Mouse (Mus musculus) stomach, postnatal 0 days (tissue): Measurements from ENCODE around the gene Tmem74b. TPM values are rescaled to one million over a fixed set of nuclear protein-coding genes. Genes with fewer than 3 reads are reported as not detected.

ENCODE experiments used
- ATAC-seq: fragments of 200-750 bp; cut with Nextera tagmentation; 2 replicates; pipeline ENCODE4 v1.8.0; 2017; ENCODE audit not compliant: low FRiP score, low TSS enrichment
- DNase-seq: peaks from one replicate; pipeline ENCODE4 v3.0.0-alpha.2; 2016; ENCODE audit warnings: low spot score
- H3K27ac ChIP-seq: fragments of 300-500 bp; sonication (generic); replicated peaks from 2 replicates; pipeline ENCODE4 v1.5.1; 2014; ENCODE audit warnings: mild to moderate bottlenecking, control low read depth
- H3K27me3 ChIP-seq: fragments of 300-500 bp; sonication (generic); 2 replicates; pipeline ENCODE4 v1.6.1; 2014; ENCODE audit warnings: low read length; ENCODE audit not compliant: control insufficient read depth, insufficient read depth
- H3K36me3 ChIP-seq: fragments of 300-500 bp; sonication (generic); 2 replicates; pipeline ENCODE4 v1.6.1; 2014; ENCODE audit warnings: low read length, mixed read lengths; ENCODE audit not compliant: control insufficient read depth, insufficient read depth
- H3K4me1 ChIP-seq: fragments of 300-500 bp; sonication (generic); replicated peaks from 2 replicates; pipeline ENCODE4 v1.6.1; 2014; ENCODE audit warnings: antibody characterized with exemption; ENCODE audit not compliant: control insufficient read depth, insufficient read depth
- H3K4me2 ChIP-seq: fragments of 300-500 bp; sonication (generic); replicated peaks from 2 replicates; pipeline ENCODE4 v1.6.1; 2014; ENCODE audit warnings: low read depth, mild to moderate bottlenecking, control low read depth, moderate library complexity
- H3K4me3 ChIP-seq: fragments of 300-500 bp; sonication (generic); 2 replicates; pipeline ENCODE4 v1.5.1; 2014; ENCODE audit warnings: low read depth, low read length, control low read depth
- H3K9ac ChIP-seq: fragments of 300-500 bp; sonication (generic); 2 replicates; pipeline ENCODE4 v1.6.1; 2014; ENCODE audit warnings: mild to moderate bottlenecking, low read length, control low read depth, mixed read lengths
- H3K9me3 ChIP-seq: fragments of 300-500 bp; sonication (generic); 2 replicates; pipeline ENCODE4 v1.6.1; 2016; ENCODE audit warnings: low read length; ENCODE audit not compliant: control insufficient read depth
- CTCF ChIP-seq: IDR thresholded peaks from 2 replicates; pipeline ENCODE4 v1.5.1; 2016; ENCODE audit warnings: antibody characterized with exemption, low read depth, mild to moderate bottlenecking, moderate library complexity
- EP300 ChIP-seq: optimal IDR thresholded peaks from 2 replicates; pipeline ENCODE3; 2016; ENCODE audit warnings: antibody characterized with exemption
- WGBS: fragments of 180-500 bp; shearing (Covaris S2); extraction: QIAGEN DNeasy Blood & Tissue Kit; methylation state at CpG from one replicate; pipeline ENCODE4 v1.1.7; 2014; 5-methylcytosine and 5-hydroxymethylcytosine counted together
- polyA plus RNA-seq: library from polyadenylated mRNA; unstranded; fragments of >200 nt; fragmentation: Nextera tagmentation; extraction: Ambion mirVana; gene quantifications from 2 replicates; pipeline ENCODE4 v1.2.1, GENCODE M21; 2015

Gene Tmem74b
- polyA plus RNA-seq, 1 experiment from 2014 or later, result 0.40 TPM

GRCm38 (mm10) chr2:151743845-151744244 lies 42.0 kb downstream of the Tmem74b start, which contains the start of gene Psmf1:
Gene Psmf1 (minus strand): TSS chr2:151744186.
- Histone ChIP-seq H3K4me2 (no peak within 1 kb of the TSS), H3K4me1 (no peaks in the 10 kb centered on the region), H3K4me3 (no peak within 1 kb of the TSS), H3K9me3 (no peaks in the 10 kb centered on the region), H3K27me3 (no peaks in the 10 kb centered on the region), H3K36me3 (no peaks in the 10 kb centered on the region), H3K27ac (no peak within 1 kb of the TSS), H3K9ac (no peak within 1 kb of the TSS)
- no peak for ATAC-seq
- no peak for DNase-seq
- no peak for TF ChIP-seq CTCF
- no peak for TF ChIP-seq EP300

- ATAC-seq, result peak; percentile 60; the same call in 1 of the 2 replicates
- DNase-seq, result peak; percentile 77
- no peaks in the 10 kb centered on the region for H3K36me3 ChIP-seq
- no peaks in the 10 kb centered on the region for H3K9me3 ChIP-seq
- H3K4me1 ChIP-seq, result no peaks in the 10 kb centered on the region
- H3K27me3 ChIP-seq, result no peaks in the 10 kb centered on the region
- TF ChIP-seq EP300 (no peak), CTCF (peak; percentile 84)
- no peak overlapping the region for H3K9ac ChIP-seq
- no peak overlapping the region for H3K4me2 ChIP-seq
- H3K4me3 ChIP-seq, result no peak overlapping the region
- 35% methylated on average over 19 of the region's 19 CpGs for WGBS
- H3K27ac ChIP-seq, result no peak overlapping the region
These were observed 46.3 kb downstream of the Tmem74b start for GRCm38 (mm10) chr2:151747847-151748705.

- H3K9ac ChIP-seq, result no peak overlapping the region
- no peaks in the 10 kb centered on the region for H3K9me3 ChIP-seq
- H3K36me3 ChIP-seq, result no peaks in the 10 kb centered on the region
- H3K4me1 ChIP-seq, result no peaks in the 10 kb centered on the region
- no peak overlapping the region for H3K27ac ChIP-seq
- TF ChIP-seq CTCF (no peak), EP300 (no peak)
- WGBS, result 55% methylated on average over 5 of the region's 5 CpGs
- no peaks in the 10 kb centered on the region for H3K27me3 ChIP-seq
- DNase-seq (no peak), ATAC-seq (no peak)
- no peak overlapping the region for H3K4me2 ChIP-seq
- no peak overlapping the region for H3K4me3 ChIP-seq
These were observed 49.5 kb downstream of the Tmem74b start for GRCm38 (mm10) chr2:151751330-151751729.

GRCm38 (mm10) chr2:151756277-151757061 lies 54.7 kb downstream of the Tmem74b start:
- DNase-seq, result no peak

GRCm38 (mm10) chr2:151757451-151757850 lies 55.6 kb downstream of the Tmem74b start:
- Histone ChIP-seq H3K4me1 (no peaks in the 10 kb centered on the region), H3K27ac (no peak overlapping the region), H3K36me3 (no peaks in the 10 kb centered on the region), H3K9me3 (no peaks in the 10 kb centered on the region), H3K4me2 (no peak overlapping the region), H3K4me3 (no peak overlapping the region), H3K27me3 (no peaks in the 10 kb centered on the region), H3K9ac (no peak overlapping the region)
- no peak for TF ChIP-seq CTCF
- TF ChIP-seq EP300, result no peak
- WGBS, result 82% methylated on average over 5 of the region's 5 CpGs
- DNase-seq (no peak), ATAC-seq (no peak)

More at GRCm38 (mm10) chr2:151756277-151757061, 54.7 kb downstream of the Tmem74b start:
- H3K4me3 ChIP-seq, result no peak overlapping the region
- no peak for TF ChIP-seq EP300
- TF ChIP-seq CTCF, result no peak
- H3K27ac ChIP-seq, result no peak overlapping the region
- ATAC-seq, result no peak
- H3K4me2 ChIP-seq, result no peak overlapping the region
- H3K36me3 ChIP-seq, result no peaks in the 10 kb centered on the region
- no peaks in the 10 kb centered on the region for H3K4me1 ChIP-seq
- H3K9ac ChIP-seq, result no peak overlapping the region
- no peaks in the 10 kb centered on the region for H3K9me3 ChIP-seq
- WGBS, result 48% methylated on average over 9 of the region's 9 CpGs
- no peaks in the 10 kb centered on the region for H3K27me3 ChIP-seq
